Comparison of ENCODE assay signal across 9 mouse cellular contexts in genomic region chr3:107680790-107681576, GRCm38 (mm10). TPM values are rescaled to one million over a fixed set of nuclear protein-coding genes. Genes with fewer than 3 reads are reported as not detected.
DNase-seq lines count a peak whose midpoint lies in the region.
"Had no signal": no experiment of that assay in that cellular context is flagged by ENCODE, and none has a peak within 500 bp of the region (broad histone marks: within the 10 kb centered on the region; RNA-seq: fewer than 3 reads in every experiment).

No protein-coding gene starts in this region.

- DNase-seq in heart, adult 11 months: peak; percentile 95
- DNase-seq in heart, postnatal 25 days (ENCODE audit: low spot score): no peak
- peak; percentile 43 for DNase-seq in adrenal gland, postnatal 14 days
- DNase-seq in gonadal fat pad, adult 2 months (ENCODE audit: low read depth): peak; percentile 42
- DNase-seq in kidney, postnatal 10 days: peak; percentile 50
- peak; percentile 41 for DNase-seq in lung, postnatal 36 days
- DNase-seq in urinary bladder, postnatal 4 days (ENCODE audit: low spot score in 2 of 2): no peak
- no peak for DNase-seq in spleen, postnatal 14 days (ENCODE audit: low spot score in 2 of 2)

- intact Hi-C loops in heart, postnatal 25 days (cut with DNase I): no loop called here

RNA-seq across cellular contexts. Expression of gene Ahcyl1, which starts 15.4 kb away (rescaled TPM):
- 10 to 100 TPM; 80.0 to 81.1 TPM for total RNA-seq in heart, postnatal 25 days (2021)
- total RNA-seq in adrenal gland, postnatal 14 days (2021): 272 and 320 TPM in 2 replicates
- 89.6 and 93.7 TPM in 2 replicates for polyA plus RNA-seq in gonadal fat pad, adult 2 months (2012; rRNA removed)

RNA-seq across cellular contexts. Expression of gene Strip1, which starts 49.5 kb away (rescaled TPM):
- 10 to 100 TPM; 18.8 to 21.9 TPM for total RNA-seq in heart, postnatal 25 days (2021)
- 33.5 TPM in 2 replicates for total RNA-seq in adrenal gland, postnatal 14 days (2021)
- polyA plus RNA-seq in gonadal fat pad, adult 2 months (2012; rRNA removed): 46.3 and 52.2 TPM in 2 replicates

RNA-seq across cellular contexts. Expression of gene Gm10961, which starts 49.9 kb away (rescaled TPM):
- not detected for total RNA-seq in heart, postnatal 25 days (2021)
- not detected in 2 replicates for total RNA-seq in adrenal gland, postnatal 14 days (2021)
- not detected in 2 replicates for polyA plus RNA-seq in gonadal fat pad, adult 2 months (2012; rRNA removed)
- polyA plus RNA-seq: liver, embryonic 16.5 days had no signal

Comparison
In these comparisons a context has a peak if more than half of its experiments do, and no peak if none do; other contexts are left out.
1. DNase-seq: peak in heart, adult 11 months (single experiment), adrenal gland, postnatal 14 days (single experiment), gonadal fat pad, adult 2 months (single experiment), kidney, postnatal 10 days (single experiment) and lung, postnatal 36 days (single experiment); none in heart, postnatal 25 days (single experiment), urinary bladder, postnatal 4 days (0 of 2) and spleen, postnatal 14 days (0 of 2).